Mouse (Mus musculus) MEL (cell line): ENCODE results near the gene Myocos. TPM values are rescaled to one million over a fixed set of nuclear protein-coding genes. Genes with fewer than 3 reads are reported as not detected.

ENCODE experiments used
- DNase-seq: peaks from one replicate; pipeline ENCODE4 v3.0.0; 2011; ENCODE audit warnings: low read depth, low spot score
- H3K27ac ChIP-seq: 2 replicates; pipeline ENCODE4 v1.5.1; 2012; ENCODE audit warnings: low read depth, mild to moderate bottlenecking, control low read depth, low read length, moderate library complexity; ENCODE audit not compliant: control insufficient read depth
- H3K27me3 ChIP-seq, 2 experiments: fragments of 150-350 bp in 1 of 2; sonication (generic) in 1 of 2; 2 replicates each; pipeline ENCODE4 v1.6.1; 2012; ENCODE audit warnings: low read length in 2 of 2, mild to moderate bottlenecking in 2 of 2, improper control_type of control experiment in 1 of 2, moderate library complexity in 1 of 2; ENCODE audit not compliant: insufficient read depth in 2 of 2, control insufficient read depth in 1 of 2
- H3K36me3 ChIP-seq, 2 experiments: 2 replicates each; pipeline ENCODE4 v1.6.1; 2012 to 2014; ENCODE audit warnings: low read length in 2 of 2, improper control_type of control experiment in 1 of 2, inconsistent platforms in 1 of 2, mild to moderate bottlenecking in 1 of 2; ENCODE audit not compliant: insufficient read depth in 2 of 2, control insufficient read depth in 1 of 2
- H3K4me1 ChIP-seq, 2 experiments: fragments of 150-350 bp in 1 of 2; sonication (generic) in 1 of 2; 2 replicates each; pipeline ENCODE4 v1.6.1; 2012; ENCODE audit warnings: low read length in 2 of 2, improper control_type of control experiment in 1 of 2, mild to moderate bottlenecking in 1 of 2; ENCODE audit not compliant: insufficient read depth in 2 of 2, control insufficient read depth in 1 of 2
- H3K4me3 ChIP-seq, 2 experiments: fragments of 150-350 bp in 1 of 2; sonication (generic) in 1 of 2; 2 replicates each; pipeline ENCODE4 v1.5.1; 2012; ENCODE audit warnings: low read depth in 2 of 2, low read length in 2 of 2, mild to moderate bottlenecking in 2 of 2, moderate library complexity in 2 of 2, control low read depth in 1 of 2, improper control_type of control experiment in 1 of 2; ENCODE audit not compliant: control insufficient read depth in 1 of 2, insufficient read depth in 1 of 2
- H3K79me2 ChIP-seq: 2 replicates; pipeline ENCODE4 v1.6.1; 2012; ENCODE audit warnings: mild to moderate bottlenecking, low read length, moderate library complexity; ENCODE audit not compliant: control insufficient read depth, poor library complexity, insufficient read depth
- H3K9ac ChIP-seq: 2 replicates; pipeline ENCODE4 v1.6.1; 2012; ENCODE audit warnings: low read depth, mild to moderate bottlenecking, control low read depth, low read length, moderate library complexity; ENCODE audit not compliant: control insufficient read depth, poor library complexity, severe bottlenecking
- H3K9me3 ChIP-seq: fragments of 150-350 bp; sonication (generic); replicated peaks from 2 replicates; pipeline ENCODE4 v1.6.1; 2012; ENCODE audit warnings: mild to moderate bottlenecking, low read length, improper control_type of control experiment, moderate library complexity; ENCODE audit not compliant: insufficient read depth
- BHLHE40 ChIP-seq: IDR thresholded peaks from 2 replicates; pipeline ENCODE4 v1.6.1; 2012; ENCODE audit warnings: low read depth, mild to moderate bottlenecking, inconsistent platforms, low read length, improper control_type of control experiment, borderline replicate concordance
- CHD1 ChIP-seq: IDR thresholded peaks from 2 replicates; pipeline ENCODE4 v1.6.1; 2012; ENCODE audit warnings: low read depth, mild to moderate bottlenecking, inconsistent platforms, low read length, improper control_type of control experiment
- CHD2 ChIP-seq: IDR thresholded peaks from 2 replicates; pipeline ENCODE4 v1.6.1; 2011; ENCODE audit warnings: low read length, improper control_type of control experiment
- ELF1 ChIP-seq: IDR thresholded peaks from 2 replicates; pipeline ENCODE4 v1.6.1; 2014; ENCODE audit warnings: low read depth, mild to moderate bottlenecking, inconsistent platforms, low read length, improper control_type of control experiment, moderate library complexity
- EP300 ChIP-seq, 2 experiments: IDR thresholded peaks; 2 replicates each; pipeline ENCODE4 v1.6.1; 2011; ENCODE audit warnings: improper control_type of control experiment in 2 of 2, low read length in 2 of 2, low read depth in 1 of 2, mild to moderate bottlenecking in 1 of 2
- ETS1 ChIP-seq: IDR thresholded peaks from 2 replicates; pipeline ENCODE4 v1.6.1; 2012; ENCODE audit warnings: low read depth, mild to moderate bottlenecking, inconsistent platforms, low read length, improper control_type of control experiment, moderate library complexity
- GABPA ChIP-seq: IDR thresholded peaks from 2 replicates; pipeline ENCODE4 v1.6.1; 2012; ENCODE audit warnings: low read depth, mild to moderate bottlenecking, inconsistent platforms, low read length, improper control_type of control experiment, moderate library complexity
- JUND ChIP-seq: IDR thresholded peaks from 2 replicates; pipeline ENCODE4 v1.6.1; 2011; ENCODE audit warnings: low read depth, mild to moderate bottlenecking, improper control_type of control experiment, low read length
- KAT2A ChIP-seq: conservative IDR thresholded peaks from 2 replicates; pipeline ENCODE4 v1.6.1; 2012; ENCODE audit warnings: low read depth, low read length, improper control_type of control experiment, inconsistent platforms
- MAFK ChIP-seq: IDR thresholded peaks from 2 replicates; pipeline ENCODE4 v1.6.1; 2011; ENCODE audit warnings: low read depth, mild to moderate bottlenecking, low read length, improper control_type of control experiment, borderline replicate concordance
- MXI1 ChIP-seq: IDR thresholded peaks from 2 replicates; pipeline ENCODE4 v1.6.1; 2011; ENCODE audit warnings: mild to moderate bottlenecking, low read depth, low read length, improper control_type of control experiment
- MYB ChIP-seq: IDR thresholded peaks from 2 replicates; pipeline ENCODE4 v1.6.1; 2011; ENCODE audit warnings: mild to moderate bottlenecking, low read depth, low read length, improper control_type of control experiment
- MYC ChIP-seq: IDR thresholded peaks from 2 replicates; pipeline ENCODE4 v1.6.1; 2011; ENCODE audit warnings: low read depth, mild to moderate bottlenecking, low read length, improper control_type of control experiment, moderate library complexity
- NELFE ChIP-seq: IDR thresholded peaks from 2 replicates; pipeline ENCODE4 v1.6.1; 2011; ENCODE audit warnings: low read depth, low read length, improper control_type of control experiment
- NRF1 ChIP-seq: IDR thresholded peaks from 2 replicates; pipeline ENCODE4 v1.6.1; 2014; ENCODE audit warnings: low read depth, mild to moderate bottlenecking, inconsistent platforms, low read length, improper control_type of control experiment, moderate library complexity; ENCODE audit not compliant: poor library complexity, insufficient read depth, severe bottlenecking
- POLR2A ChIP-seq, 2 experiments: IDR thresholded peaks; 2 replicates each; pipeline ENCODE4 v1.6.1; 2011 to 2012; ENCODE audit warnings: low read length in 2 of 2, mild to moderate bottlenecking in 2 of 2, control low read depth in 1 of 2, improper control_type of control experiment in 1 of 2, low read depth in 1 of 2, moderate library complexity in 1 of 2; ENCODE audit not compliant: control insufficient read depth in 1 of 2, insufficient read depth in 1 of 2, poor library complexity in 1 of 2
- POLR2AphosphoS2 ChIP-seq: IDR thresholded peaks from 2 replicates; pipeline ENCODE4 v1.6.1; 2011; ENCODE audit warnings: low read length, improper control_type of control experiment
- POLR2AphosphoS5 ChIP-seq: IDR thresholded peaks from 2 replicates; pipeline ENCODE4 v1.6.1; 2012; ENCODE audit warnings: low read depth, borderline replicate concordance, mild to moderate bottlenecking, inconsistent platforms, low read length, moderate library complexity, mixed read lengths
- RAD21 ChIP-seq: IDR thresholded peaks from 2 replicates; pipeline ENCODE4 v1.6.1; 2011; ENCODE audit warnings: mild to moderate bottlenecking, low read depth, low read length, improper control_type of control experiment
- RCOR1 ChIP-seq: IDR thresholded peaks from 2 replicates; pipeline ENCODE4 v1.6.1; 2012; ENCODE audit warnings: low read depth, mild to moderate bottlenecking, inconsistent platforms, low read length, improper control_type of control experiment
- SIN3A ChIP-seq: IDR thresholded peaks from 2 replicates; pipeline ENCODE4 v1.6.1; 2012; ENCODE audit warnings: low read length, improper control_type of control experiment, inconsistent platforms
- SMC3 ChIP-seq: IDR thresholded peaks from 2 replicates; pipeline ENCODE4 v1.6.1; 2011; ENCODE audit warnings: low read depth, low read length, improper control_type of control experiment
- TAL1 ChIP-seq: IDR thresholded peaks from 2 replicates; pipeline ENCODE4 v1.6.1; 2012; ENCODE audit warnings: mild to moderate bottlenecking, inconsistent platforms, low read length, moderate library complexity, mixed read lengths
- TBP ChIP-seq: IDR thresholded peaks from 2 replicates; pipeline ENCODE4 v1.8.0; 2011; ENCODE audit warnings: low read depth, low read length, improper control_type of control experiment
- TCF12 ChIP-seq: IDR thresholded peaks from 2 replicates; pipeline ENCODE4 v1.6.1; 2014; ENCODE audit warnings: low read depth, mild to moderate bottlenecking, inconsistent platforms, low read length, improper control_type of control experiment, moderate library complexity
- UBTF ChIP-seq: IDR thresholded peaks from 2 replicates; pipeline ENCODE4 v1.6.1; 2012; ENCODE audit warnings: low read depth, mild to moderate bottlenecking, inconsistent platforms, low read length, improper control_type of control experiment, moderate library complexity, borderline replicate concordance; ENCODE audit not compliant: insufficient read depth
- USF1 ChIP-seq: IDR thresholded peaks from 2 replicates; pipeline ENCODE4 v1.6.1; 2014; ENCODE audit warnings: low read depth, mild to moderate bottlenecking, inconsistent platforms, low read length, improper control_type of control experiment, moderate library complexity
- USF2 ChIP-seq, 2 experiments: IDR thresholded peaks; 2 replicates each; pipeline ENCODE4 v1.6.1; 2011 to 2012; ENCODE audit warnings: improper control_type of control experiment in 2 of 2, low read length in 2 of 2, borderline replicate concordance in 1 of 2, inconsistent platforms in 1 of 2, low read depth in 1 of 2, mild to moderate bottlenecking in 1 of 2; ENCODE audit not compliant: insufficient read depth in 1 of 2
- ZC3H11A ChIP-seq: IDR thresholded peaks from 2 replicates; pipeline ENCODE4 v1.6.1; 2012; ENCODE audit warnings: low read depth, mild to moderate bottlenecking, inconsistent platforms, low read length, improper control_type of control experiment
- ZMIZ1 ChIP-seq: IDR thresholded peaks from 2 replicates; pipeline ENCODE4 v1.6.1; 2012; ENCODE audit warnings: low read depth, mild to moderate bottlenecking, inconsistent platforms, low read length, improper control_type of control experiment, moderate library complexity
- ZNF384 ChIP-seq: IDR thresholded peaks from 2 replicates; pipeline ENCODE4 v1.6.1; 2012; ENCODE audit warnings: low read depth, mild to moderate bottlenecking, inconsistent platforms, low read length, improper control_type of control experiment
- polyA plus RNA-seq, 2 experiments: library from polyadenylated mRNA; stranded (reverse) in 1 of 2; unstranded in 1 of 2; fragments of >175 nt in 1 of 2; fragments of >200 nt in 1 of 2; gene quantifications; 2 replicates each; pipeline versions ENCODE4 v1.2.1 to v1.2.4; 2012; ENCODE audit warnings: low replicate concordance in 2 of 2, low read depth in 1 of 2; ENCODE audit not compliant: insufficient read length in 2 of 2, insufficient read depth in 1 of 2, missing spikeins in 1 of 2
- total RNA-seq: library from RNA; depleted of rRNA; stranded (reverse); fragments of 300-350 nt; gene quantifications from 2 replicates; pipeline ENCODE4 v1.2.3, GENCODE M21; 2012

The Myocos gene
- total and polyA plus RNA-seq, 3 experiments = not detected

DNA sequence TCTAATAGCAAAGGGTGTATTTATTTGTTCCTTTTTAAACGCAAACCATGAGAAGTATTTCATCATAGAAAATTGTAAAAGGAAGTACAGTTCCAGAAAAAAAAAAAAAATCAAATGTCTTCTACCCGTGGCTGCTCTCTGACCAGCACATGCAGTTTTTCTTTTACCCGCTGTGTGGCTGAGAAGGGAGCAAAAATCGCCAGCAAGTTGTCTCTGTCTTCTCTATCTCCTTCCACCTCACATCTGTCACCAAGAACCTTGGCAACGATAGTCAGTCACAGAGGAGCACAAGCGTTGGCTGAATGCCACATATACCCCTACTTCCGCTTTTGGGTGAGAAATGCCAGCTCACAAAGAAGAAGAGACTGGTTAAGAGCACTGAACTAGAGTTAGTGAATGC lies 32.8 kb downstream of the Myocos start:
- H3K27ac ChIP-seq = peak overlapping the region; percentile 72
- DNase-seq = peak; percentile 95

DNA sequence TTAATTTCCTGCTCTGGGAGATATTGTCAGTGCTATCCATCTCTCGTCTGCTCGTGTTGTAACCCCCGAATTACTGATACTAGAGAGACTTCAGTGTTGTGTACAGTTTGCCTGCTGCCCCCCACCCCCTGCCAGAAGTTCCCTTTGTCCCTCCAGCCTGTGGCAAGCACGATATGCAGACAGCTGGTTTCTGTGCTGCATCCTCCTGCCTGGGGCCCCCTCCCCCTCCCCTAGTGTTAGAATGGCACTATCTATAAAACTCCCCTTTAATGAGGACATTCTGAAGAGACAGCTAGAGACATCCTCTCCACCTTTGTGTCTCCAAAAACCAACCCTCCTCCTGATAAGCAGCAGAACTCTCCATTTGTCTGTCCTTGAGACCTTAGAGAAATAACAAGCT lies 34.1 kb downstream of the Myocos start:
- Histone ChIP-seq H3K4me1 (peaks cover 1 to 14% of the 10 kb centered on the region in 2 experiments; a peak in 3 of 4 replicates), H3K27me3 (no peaks in the 10 kb centered on the region), H3K79me2 (no peaks in the 10 kb centered on the region), H3K4me3 (no peak overlapping the region), H3K9me3 (no peaks in the 10 kb centered on the region), H3K27ac (peak overlapping the region; percentile 24; the same call in 1 of the 2 replicates), H3K36me3 (peaks cover 0 to 9% of the 10 kb centered on the region in 2 experiments; a peak in 2 of 4 replicates), H3K9ac (peak overlapping the region; percentile 30; the same call in 1 of the 2 replicates)
- DNase-seq = peak; percentile 17
- TF ChIP-seq UBTF (no peak), KAT2A (no peak), NELFE (no peak), GABPA (no peak), SMC3 (no peak), SIN3A (peak; percentile 27; the same call in 1 of the 2 replicates)

More for the DNA sequence above, 32.8 kb downstream of the Myocos start:
- Histone ChIP-seq H3K9me3 (no peaks in the 10 kb centered on the region), H3K79me2 (no peaks in the 10 kb centered on the region), H3K4me1 (peaks cover 1 to 14% of the 10 kb centered on the region in 2 experiments; a peak in 3 of 4 replicates), H3K36me3 (peaks cover 0 to 9% of the 10 kb centered on the region in 2 experiments; a peak in 2 of 4 replicates), H3K4me3 (peak overlapping the region in 1 of 2 experiments; percentile 18; a peak in 2 of 4 replicates), H3K9ac (peak overlapping the region; percentile 56), H3K27me3 (no peaks in the 10 kb centered on the region)
- no peak for TF ChIP-seq USF2 (IDR thresholded peaks at IDR 0.05; ENCODE audit: borderline replicate concordance in 1 of 2, insufficient read depth in 1 of 2, low read depth in 1 of 2, low read length in 2 of 2)
- TF ChIP-seq MXI1 = no peak
- TF ChIP-seq CHD2 = no peak
- TF ChIP-seq BHLHE40 = peak; percentile 50; the same call in 1 of the 2 replicates
- no peak for TF ChIP-seq NRF1
- no peak for TF ChIP-seq TCF12
- peak; percentile 65 for TF ChIP-seq SIN3A
- peak; percentile 43; the same call in 1 of the 2 replicates for TF ChIP-seq ELF1
- TF ChIP-seq NELFE = no peak
- 0 out of 2 replicates have a peak, but pooled peaks have one; percentile 62 for TF ChIP-seq MYC
- peak; percentile 24; the same call in 1 of the 2 replicates for TF ChIP-seq TAL1
- TF ChIP-seq ZNF384 = peak; percentile 61
- no peak for TF ChIP-seq CHD1
- TF ChIP-seq TBP = 0 out of 2 replicates have a peak, but pooled peaks have one; percentile 18
- no peak for TF ChIP-seq USF1
- TF ChIP-seq POLR2A (IDR thresholded peaks at IDR 0.05; ENCODE audit: control insufficient read depth in 1 of 2, insufficient read depth in 1 of 2, low read depth in 1 of 2, low read length in 2 of 2, poor library complexity in 1 of 2) = no peak
- TF ChIP-seq RCOR1 = no peak
- no peak for TF ChIP-seq RAD21
- TF ChIP-seq ETS1 = 0 out of 2 replicates have a peak, but pooled peaks have one; percentile 44
- no peak for TF ChIP-seq MYB
- no peak for TF ChIP-seq MAFK
- TF ChIP-seq EP300 (IDR thresholded peaks at IDR 0.05; ENCODE audit: low read depth in 1 of 2, low read length in 2 of 2) = no peak
- no peak for TF ChIP-seq UBTF
- no peak for TF ChIP-seq KAT2A
- TF ChIP-seq SMC3 = no peak
- no peak for TF ChIP-seq POLR2AphosphoS5
- no peak for TF ChIP-seq ZC3H11A
- no peak for TF ChIP-seq JUND
- no peak for TF ChIP-seq POLR2AphosphoS2
- no peak for TF ChIP-seq ZMIZ1
